Mouse (Mus musculus) adrenal gland, postnatal 14 days (tissue): ENCODE results near the gene Dnah11. TPM values are rescaled to one million over a fixed set of nuclear protein-coding genes. Genes with fewer than 3 reads are reported as not detected.
A peak's percentile ranks its signal among the peaks of the same experiment; 100 is the strongest.

ENCODE experiments used
- DNase-seq: peaks from one replicate; pipeline ENCODE4 v3.0.0; 2021; ENCODE audit warnings: mixed read lengths
- total RNA-seq: library from RNA; stranded (reverse); gene quantifications from 2 replicates; pipeline ENCODE4 v1.2.3, GENCODE M21; 2021

Dnah11 gene
- total RNA-seq, 1 experiment from 2014 or later: 0.07 TPM

- no peak for DNase-seq
These were observed 113.6 kb downstream of the Dnah11 start for GRCm38 (mm10) chr12:118085291-118085690.

GRCm38 (mm10) chr12:118084806-118085205 is 114.0 kb downstream of the Dnah11 start:
- no peak for DNase-seq

DNA sequence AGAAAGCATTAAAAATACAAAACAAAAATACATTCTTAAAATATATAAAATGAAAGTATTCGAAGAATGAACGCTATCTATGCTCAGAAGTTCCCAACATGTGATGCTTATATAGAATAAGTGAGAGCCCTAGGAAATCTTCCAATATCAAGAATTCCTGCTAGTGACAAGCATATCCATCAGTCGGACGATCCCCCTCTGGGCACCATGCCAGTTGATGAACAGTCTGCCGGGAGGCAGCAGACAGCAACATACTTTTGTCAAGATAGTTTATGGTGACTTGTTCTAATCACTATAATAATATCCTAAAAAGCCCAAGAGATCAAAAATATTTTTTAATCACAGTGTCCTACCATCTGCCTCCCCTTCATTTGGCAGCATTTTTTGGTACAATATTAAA is 114.7 kb downstream of the Dnah11 start:
- DNase-seq: peak; percentile 29

GRCm38 (mm10) chr12:118080441-118080840 is 118.4 kb downstream of the Dnah11 start:
- DNase-seq: no peak

GRCm38 (mm10) chr12:118078434-118078989 is 120.3 kb downstream of the Dnah11 start:
- DNase-seq: no peak

DNA sequence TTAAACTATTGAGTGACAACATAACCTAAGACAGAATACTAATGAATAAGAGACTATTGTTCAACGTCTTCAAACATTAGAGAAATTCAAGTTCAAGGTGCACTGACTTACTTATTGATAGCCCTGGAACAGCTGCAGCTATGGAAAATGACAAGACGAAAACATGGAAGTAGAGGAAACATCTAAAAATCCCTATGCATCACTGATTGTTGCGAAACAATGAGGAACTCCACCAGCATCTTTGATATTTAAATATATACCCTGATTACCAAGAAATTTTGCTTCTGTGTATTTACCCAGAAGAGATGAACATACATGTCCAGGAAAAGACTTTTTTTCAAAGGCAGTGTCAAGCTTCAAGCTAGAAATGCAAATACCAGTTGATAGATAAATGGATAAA is 122.0 kb downstream of the Dnah11 start:
- no peak for DNase-seq

GRCm38 (mm10) chr12:118072181-118072872 is 126.5 kb downstream of the Dnah11 start:
- no peak for DNase-seq

- peak; percentile 7 for DNase-seq
These were observed 127.2 kb downstream of the Dnah11 start for GRCm38 (mm10) chr12:118071667-118072066.

- no peak for DNase-seq
These were observed 130.1 kb downstream of the Dnah11 start for GRCm38 (mm10) chr12:118068785-118069184.

- DNase-seq: no peak
These were observed 136.5 kb downstream of the Dnah11 start for GRCm38 (mm10) chr12:118062343-118062742.

GRCm38 (mm10) chr12:118056876-118057275 is 142.0 kb downstream of the Dnah11 start:
- no peak for DNase-seq

- no peak for DNase-seq
These were observed 153.5 kb downstream of the Dnah11 start for GRCm38 (mm10) chr12:118045381-118045780.

- DNase-seq: no peak
These were observed 155.7 kb downstream of the Dnah11 start for GRCm38 (mm10) chr12:118043130-118043647.

DNA sequence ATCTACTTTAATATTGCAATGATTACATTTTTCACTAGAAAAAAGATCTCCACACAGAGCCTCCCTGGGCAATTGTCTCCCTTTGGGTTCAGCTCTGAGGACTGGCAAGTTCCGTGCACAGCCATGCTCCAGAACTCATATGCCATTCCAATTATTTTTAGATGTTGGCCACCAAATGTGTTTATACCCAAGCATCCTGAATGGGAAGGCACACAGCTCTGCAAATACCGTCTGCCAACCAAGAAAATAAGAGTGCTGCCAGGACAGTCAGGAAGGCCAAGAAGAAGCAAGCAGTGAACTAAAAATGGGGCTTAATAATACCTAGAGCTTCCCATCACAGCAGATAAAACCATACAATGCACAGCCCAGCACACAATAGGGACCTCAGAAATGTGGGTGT is 156.6 kb downstream of the Dnah11 start:
- no peak for DNase-seq

- DNase-seq: no peak
These were observed 163.9 kb downstream of the Dnah11 start for GRCm38 (mm10) chr12:118034990-118035389.

DNA sequence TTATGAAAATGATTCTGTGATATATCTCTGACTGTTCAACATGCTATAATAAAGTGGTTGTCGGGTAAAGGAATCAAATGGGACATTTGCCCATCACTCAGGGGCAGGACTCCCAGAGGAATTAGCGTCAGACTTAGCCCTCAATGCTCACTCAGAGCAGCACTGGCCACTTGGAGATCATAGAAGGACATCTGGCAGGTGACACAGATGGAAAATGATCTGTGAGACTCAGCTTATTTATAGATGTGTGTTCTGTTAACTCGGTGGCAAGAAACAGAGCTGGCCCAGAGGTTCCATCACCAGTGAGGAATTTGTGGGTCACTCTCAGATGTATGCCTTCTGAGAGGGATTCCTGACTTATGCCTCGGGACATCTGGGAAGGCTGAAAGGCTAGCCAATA is 173.1 kb downstream of the Dnah11 start:
- DNase-seq: no peak

GRCm38 (mm10) chr12:118018936-118019335 is 179.9 kb downstream of the Dnah11 start:
- DNase-seq: no peak

DNA sequence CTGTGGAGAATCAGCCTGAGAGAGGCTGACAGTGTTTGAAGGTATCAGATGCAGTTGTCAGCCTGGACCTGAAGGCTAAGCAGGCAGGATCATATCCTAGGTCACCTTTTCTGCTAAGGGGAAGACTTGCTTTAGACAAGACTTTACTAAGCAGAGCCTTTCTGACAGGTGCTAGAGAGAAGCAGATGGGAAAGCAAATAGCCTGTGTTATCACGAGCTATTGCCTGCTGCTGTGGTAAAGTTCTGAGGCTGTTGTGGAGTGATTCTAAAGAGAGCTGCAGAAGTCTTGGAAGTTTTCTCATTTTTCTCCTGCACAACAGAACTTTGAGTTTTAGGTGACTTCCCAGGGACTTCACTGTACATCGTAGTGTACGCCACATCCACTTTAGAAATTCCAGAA is 185.0 kb downstream of the Dnah11 start:
- no peak for DNase-seq

GRCm38 (mm10) chr12:118011921-118012320 is 186.9 kb downstream of the Dnah11 start:
- DNase-seq: no peak

- no peak for DNase-seq
These were observed 203.9 kb downstream of the Dnah11 start for GRCm38 (mm10) chr12:117994938-117995337.

DNA sequence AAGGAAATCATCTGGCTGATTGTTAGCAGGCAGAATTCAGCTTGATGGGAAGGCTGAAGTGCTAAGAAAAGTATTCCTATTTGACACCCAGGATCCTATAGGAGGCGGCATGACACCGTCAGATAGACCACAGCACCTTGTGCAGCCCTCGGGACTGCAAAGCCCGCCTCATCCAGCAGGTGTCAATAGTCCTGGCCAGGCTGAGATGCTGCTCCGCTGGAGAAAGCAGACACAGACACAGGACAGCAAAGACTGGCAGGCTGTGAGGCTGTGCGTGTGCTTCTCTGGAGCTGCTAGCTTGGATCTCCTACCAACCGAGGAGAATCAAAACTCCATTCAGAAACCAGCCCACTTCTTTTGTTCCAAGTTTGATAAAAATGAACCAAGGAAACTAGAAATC is 205.3 kb downstream of the Dnah11 start:
- DNase-seq: peak; percentile 84

- DNase-seq: no peak
These were observed 209.6 kb downstream of the Dnah11 start for GRCm38 (mm10) chr12:117989018-117989828.

DNA sequence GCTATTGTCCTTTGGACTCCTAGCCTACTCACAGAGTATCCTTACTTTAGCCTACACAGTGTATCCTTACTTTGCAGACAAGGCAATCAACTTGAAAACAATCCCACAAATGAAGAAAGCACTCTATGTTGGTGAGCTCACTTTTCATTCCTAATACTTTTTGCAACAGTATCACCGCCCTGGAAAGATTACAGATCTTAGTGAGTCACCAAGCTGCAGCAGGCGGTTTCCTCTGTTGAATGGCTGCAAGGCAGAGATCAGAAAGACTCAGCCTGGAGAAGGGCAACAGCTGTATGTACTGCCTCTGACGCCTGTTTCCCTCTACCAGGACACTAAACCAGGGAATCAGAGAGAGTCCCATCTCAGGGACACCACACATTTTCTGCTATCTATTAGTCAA is 218.5 kb downstream of the Dnah11 start:
- peak; percentile 5 for DNase-seq
